Mouse (Mus musculus) spleen, embryonic (tissue): Measurements from ENCODE around the gene Bckdha.

Source experiments
- CTCF ChIA-PET: fragments of 350-600 bp; sonication (Branson Sonifier 250); formaldehyde crosslinking; loops from one replicate; lab custom pipeline; 2022; lab: Charles Lee

Gene Bckdha

GRCm38 (mm10) chr7:25617376-25618160, 41.2 kb downstream of the Bckdha start:
- CTCF ChIA-PET, result no interaction called here

DNA sequence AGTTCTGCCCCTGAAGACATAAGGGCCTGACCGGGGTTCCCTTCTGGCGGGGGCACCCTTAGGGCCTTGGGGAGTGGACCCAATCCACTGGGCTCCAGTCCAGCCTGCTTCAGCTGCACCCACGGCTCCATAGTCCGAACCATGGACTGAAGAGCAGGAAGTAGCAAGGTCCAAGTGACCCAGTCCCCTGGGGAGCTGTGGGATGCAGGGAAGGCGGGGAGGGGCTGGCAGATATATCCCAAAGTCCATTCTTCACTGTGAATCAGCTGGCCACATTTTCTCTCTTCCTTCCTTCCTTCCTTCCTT, 43.1 kb downstream of the Bckdha start, which contains the start of gene Erich4:
Gene Erich4 (minus strand): TSS at position 187 of the 306 bp plus-strand sequence.
- CTCF ChIA-PET, result no interaction called here

DNA sequence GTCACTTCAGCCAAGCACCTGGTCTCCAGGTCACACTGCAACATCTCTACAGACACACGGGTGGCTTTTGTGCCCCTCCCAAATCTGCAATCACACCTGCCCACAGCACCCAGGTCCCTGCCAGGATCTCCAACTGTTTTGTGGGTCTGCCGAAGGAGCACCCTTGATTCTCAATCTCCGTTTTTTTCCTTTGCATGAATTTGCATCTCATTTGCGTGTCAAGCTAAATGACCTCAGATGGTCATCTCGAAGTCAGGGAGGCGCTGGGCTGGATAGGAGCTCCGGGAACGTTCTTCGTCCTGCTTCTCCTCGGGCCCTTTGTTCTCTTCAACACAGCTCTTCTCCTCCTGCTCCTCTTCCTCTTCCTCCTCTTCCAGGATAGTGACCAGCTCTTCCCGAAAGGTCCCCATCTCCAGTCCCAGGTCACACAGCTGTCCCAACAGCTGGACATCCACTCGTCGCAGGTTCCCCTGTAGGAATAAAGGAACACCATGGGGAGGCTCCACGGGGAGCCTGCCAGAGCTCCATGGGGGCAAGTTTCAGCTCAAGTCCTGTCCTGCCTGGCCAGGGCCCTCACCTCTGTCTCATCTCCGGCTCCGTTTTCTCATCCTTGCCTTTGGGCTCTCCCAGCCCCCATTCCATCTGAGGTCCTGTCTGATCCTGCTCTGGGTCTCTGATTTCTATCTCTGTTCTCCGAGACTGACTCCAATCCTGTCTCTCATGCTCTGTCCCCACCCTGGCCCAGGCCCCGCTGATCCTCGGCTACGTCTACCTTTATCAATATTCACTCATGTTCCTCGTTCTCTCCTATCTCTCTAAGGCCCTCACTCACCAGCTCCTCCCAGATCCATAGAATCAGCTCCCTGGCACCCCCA, 43.7 kb downstream of the Bckdha start:
- CTCF ChIA-PET, result no interaction called here

GRCm38 (mm10) chr7:25614086-25614485, 44.7 kb downstream of the Bckdha start:
- CTCF ChIA-PET, result no interaction called here

GRCm38 (mm10) chr7:25611501-25611900, 47.3 kb downstream of the Bckdha start:
- CTCF ChIA-PET, result interaction anchor here (0.5 to 0.6 kb wide), 2 partner anchors 23 to 1644 kb away, joined by 3 to 11 read pairs; no protein-coding TSS in a partner anchor

GRCm38 (mm10) chr7:25610056-25610455, 48.7 kb downstream of the Bckdha start:
- CTCF ChIA-PET, result interaction anchor here (0.6 to 1.1 kb wide), 2 partner anchors 42 to 1227 kb away, joined by 3 read pairs; no protein-coding TSS in a partner anchor

- CTCF ChIA-PET, result interaction anchor here (0.6 kb wide), 1 partner anchor 52 kb away, joined by 5 read pairs; the partner anchor contains the start of gene Exosc5
These were observed 51.6 kb downstream of the Bckdha start for GRCm38 (mm10) chr7:25607196-25607595.

- CTCF ChIA-PET, result no interaction called here
These were observed 52.1 kb downstream of the Bckdha start for GRCm38 (mm10) chr7:25606625-25607063.

DNA sequence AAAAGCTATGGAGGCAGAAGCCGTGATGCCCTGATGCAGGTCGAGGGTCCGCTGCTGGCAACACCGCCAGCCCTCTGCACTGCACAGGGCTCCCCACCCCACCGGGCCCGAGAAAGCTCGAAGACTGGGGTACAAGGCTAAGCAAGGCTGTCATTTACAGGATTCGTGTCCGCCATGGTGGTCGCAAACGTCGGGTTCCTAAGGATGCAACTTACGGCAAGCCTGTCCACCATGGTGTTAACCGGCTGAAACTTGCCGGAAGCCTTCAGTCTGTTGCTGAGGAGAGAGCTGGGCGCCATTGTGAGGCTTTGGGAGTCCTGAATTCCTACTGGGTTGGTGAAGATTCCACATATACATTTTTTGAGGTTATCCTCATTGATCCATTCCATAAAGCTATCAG, 57.4 kb downstream of the Bckdha start:
- CTCF ChIA-PET, result interaction anchor here (0.5 to 0.6 kb wide), 2 partner anchors 11 to 176 kb away, joined by 4 read pairs; no protein-coding TSS in a partner anchor

GRCm38 (mm10) chr7:25600666-25601065, 58.1 kb downstream of the Bckdha start:
- CTCF ChIA-PET, result no interaction called here

DNA sequence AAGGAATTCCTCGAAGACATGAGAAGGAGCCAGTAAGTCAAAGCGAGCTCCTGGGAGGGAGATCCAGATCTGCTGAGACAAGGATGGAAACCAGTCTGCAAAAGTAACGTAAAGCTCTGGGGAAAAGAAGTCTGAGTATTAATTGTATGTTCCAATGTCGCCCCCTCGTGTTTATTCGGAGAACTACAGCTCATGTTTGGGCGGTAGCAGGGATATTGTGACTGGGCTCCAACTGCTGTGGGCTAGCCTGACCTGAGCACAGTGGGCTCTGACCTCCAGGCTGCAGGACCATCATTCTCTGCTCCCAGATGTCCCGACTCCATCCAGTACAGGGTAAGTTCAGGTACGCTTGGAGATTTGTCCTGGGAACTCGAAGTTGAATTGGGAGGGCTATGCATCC, 59.1 kb downstream of the Bckdha start:
- CTCF ChIA-PET, result interaction anchor here (0.5 to 0.6 kb wide), 2 partner anchors 40 to 117 kb away, joined by 3 read pairs; no protein-coding TSS in a partner anchor

DNA sequence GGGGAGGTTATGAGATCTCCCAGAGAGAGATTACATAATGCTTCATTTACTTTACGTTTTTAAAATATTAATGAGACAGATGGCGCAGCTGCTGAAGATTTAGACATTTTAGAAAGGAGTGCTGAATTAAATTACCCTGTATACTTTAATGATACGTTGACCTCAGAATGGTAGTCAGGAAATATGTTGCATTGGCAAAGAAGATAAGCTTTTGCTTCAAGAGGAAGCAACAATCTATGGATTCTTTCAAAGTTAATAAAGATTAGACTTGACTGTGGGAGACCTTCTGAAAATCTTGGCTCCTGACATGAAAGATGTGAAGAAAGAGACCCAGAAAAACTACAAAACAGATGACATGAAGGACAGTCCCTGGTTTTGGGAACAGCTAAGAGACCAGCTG, 64.9 kb downstream of the Bckdha start:
- CTCF ChIA-PET, result no interaction called here

GRCm38 (mm10) chr7:25591226-25591625, 67.6 kb downstream of the Bckdha start:
- CTCF ChIA-PET, result no interaction called here

- CTCF ChIA-PET, result no interaction called here
These were observed 73.2 kb downstream of the Bckdha start for GRCm38 (mm10) chr7:25585351-25586204.

- CTCF ChIA-PET, result interaction anchor here (0.5 kb wide), 1 partner anchor 180 kb away, joined by 4 read pairs; no protein-coding TSS in a partner anchor
These were observed 74.1 kb downstream of the Bckdha start for GRCm38 (mm10) chr7:25584651-25585050.

DNA sequence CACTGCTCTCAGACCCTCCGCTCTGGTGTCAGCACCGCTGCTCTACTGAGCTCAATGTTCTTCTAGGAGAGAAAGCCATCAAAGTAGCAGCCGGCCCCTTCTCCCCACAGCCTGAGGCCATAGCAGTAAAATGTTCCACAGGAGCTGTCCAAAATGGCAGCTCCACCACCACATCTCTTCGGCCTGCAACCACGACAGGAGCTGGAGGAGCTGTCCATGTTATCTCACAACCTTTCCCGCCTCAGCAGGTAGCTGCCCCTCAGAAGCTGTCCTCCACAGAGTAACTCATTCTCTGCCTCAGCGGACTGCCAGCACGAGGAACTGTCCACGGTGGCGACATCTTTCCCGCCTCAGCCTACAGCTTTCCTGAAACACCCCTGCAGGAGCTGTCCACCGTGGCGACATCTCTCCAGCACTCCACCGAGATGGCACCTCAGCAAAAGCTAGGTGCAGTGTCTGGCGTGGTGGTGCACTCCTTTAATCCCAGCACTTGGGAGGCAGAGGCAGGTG, 76.4 kb downstream of the Bckdha start:
- CTCF ChIA-PET, result no interaction called here
